Mouse (Mus musculus) spleen, embryonic (tissue): ENCODE measurements around the gene Adgrv1.
"Not testable (repeated sequence)": the region's sequence is repeated elsewhere in the genome, so short reads cannot be mapped to it uniquely, and the experiment has no call there.

Experiments
- CTCF ChIA-PET: fragments of 350-600 bp; sonication (Branson Sonifier 250); formaldehyde crosslinking; loops from one replicate; lab custom pipeline; 2022; lab: Charles Lee

The Adgrv1 gene

GRCm38 (mm10) chr13:81632720-81633415, at the start of gene Adgrv1:
Gene Adgrv1 (minus strand): TSS chr13:81633154.
- CTCF ChIA-PET: no interaction called here

DNA sequence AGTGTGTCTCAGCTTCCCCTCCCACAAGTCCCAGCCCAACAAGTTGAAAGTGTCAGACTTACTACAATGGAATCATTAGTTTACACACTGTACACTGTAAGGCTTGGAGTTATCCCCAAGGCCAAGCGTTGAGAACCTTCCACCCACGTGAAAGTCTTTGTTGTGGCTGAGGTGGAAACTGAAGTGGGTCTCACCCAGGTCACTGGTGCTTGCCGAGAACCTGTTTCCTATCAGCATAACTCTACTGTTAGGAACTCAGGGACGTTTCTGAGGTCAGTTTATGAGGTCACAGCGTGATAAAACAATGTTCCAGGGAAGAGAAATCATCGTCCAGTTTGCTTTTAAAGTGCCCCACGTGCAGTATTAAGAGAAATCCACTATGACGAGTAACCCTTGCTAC, 42.4 kb upstream of the Adgrv1 start:
- CTCF ChIA-PET: interaction anchor here (1.2 kb wide), 1 partner anchor 11 kb away, joined by 3 read pairs; no protein-coding TSS in a partner anchor

DNA sequence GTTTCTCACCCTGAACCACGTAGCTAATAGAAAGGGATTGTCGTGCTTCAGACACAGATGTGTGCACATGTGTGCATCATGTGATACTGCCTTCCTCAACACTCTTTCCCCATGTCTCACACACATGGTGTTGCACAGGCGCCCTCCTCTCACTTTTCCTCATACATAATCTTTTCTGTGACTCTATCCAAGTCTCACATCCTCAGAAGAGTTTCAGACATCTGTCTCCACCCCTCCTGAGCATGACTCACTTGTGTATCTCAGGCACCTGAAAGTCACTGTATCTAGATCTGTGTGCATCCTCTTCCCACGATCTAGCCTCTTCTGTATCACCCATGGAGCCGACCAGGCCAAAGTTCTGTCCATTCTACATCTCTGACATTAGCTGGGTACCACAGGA, 34.8 kb upstream of the Adgrv1 start:
- CTCF ChIA-PET: no interaction called here

- CTCF ChIA-PET: interaction anchor here (0.6 kb wide), 1 partner anchor 11 kb away, joined by 6 read pairs; no protein-coding TSS in a partner anchor
Measured at GRCm38 (mm10) chr13:81664331-81664698, 31.4 kb upstream of the Adgrv1 start.

- CTCF ChIA-PET: interaction anchor here (0.6 kb wide), 1 partner anchor 11 kb away, joined by 6 read pairs; no protein-coding TSS in a partner anchor
Measured at GRCm38 (mm10) chr13:81663566-81664330, 30.8 kb upstream of the Adgrv1 start.

DNA sequence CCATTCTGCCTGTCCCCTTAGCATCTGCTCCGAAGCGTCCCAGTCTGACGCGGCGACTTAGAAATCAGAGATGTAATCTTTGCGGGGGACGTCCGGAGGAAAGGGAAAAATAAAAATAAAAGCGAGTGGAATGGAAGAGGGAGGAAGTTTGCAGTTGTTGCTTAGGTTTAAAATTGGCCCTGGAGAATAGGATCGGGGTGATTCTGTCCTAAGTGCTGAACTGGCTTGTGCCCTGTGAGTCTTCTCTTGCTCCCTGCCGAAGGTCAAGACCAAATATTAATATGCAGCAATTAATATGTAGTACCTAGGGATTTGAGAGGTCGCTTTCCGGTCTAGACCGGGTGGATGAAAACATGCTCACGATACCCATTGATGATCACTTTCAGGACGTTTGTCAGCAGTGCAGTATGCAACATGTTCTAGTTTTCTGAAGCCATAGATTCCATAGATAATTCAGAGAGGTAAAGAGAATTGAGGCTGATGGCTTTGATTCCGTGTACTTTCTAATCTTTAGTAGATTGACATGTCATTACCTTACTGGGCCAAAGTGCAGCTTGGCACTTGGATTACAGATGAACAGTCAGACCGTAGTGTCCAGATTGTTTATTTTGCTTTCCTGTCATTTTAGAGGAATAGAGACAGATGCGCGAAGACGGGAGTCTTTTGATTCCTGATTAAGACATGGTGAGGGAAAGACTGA, 25.2 kb upstream of the Adgrv1 start:
- CTCF ChIA-PET: no interaction called here

GRCm38 (mm10) chr13:81657351-81658052, 24.5 kb upstream of the Adgrv1 start, which contains the start of gene Lysmd3:
Gene Lysmd3 (plus strand): TSS chr13:81657663.
- CTCF ChIA-PET: no interaction called here

GRCm38 (mm10) chr13:81657008-81657350, 24.0 kb upstream of the Adgrv1 start:
- CTCF ChIA-PET: no interaction called here

- CTCF ChIA-PET: no interaction called here
Measured at GRCm38 (mm10) chr13:81656091-81656850, 23.3 kb upstream of the Adgrv1 start.

DNA sequence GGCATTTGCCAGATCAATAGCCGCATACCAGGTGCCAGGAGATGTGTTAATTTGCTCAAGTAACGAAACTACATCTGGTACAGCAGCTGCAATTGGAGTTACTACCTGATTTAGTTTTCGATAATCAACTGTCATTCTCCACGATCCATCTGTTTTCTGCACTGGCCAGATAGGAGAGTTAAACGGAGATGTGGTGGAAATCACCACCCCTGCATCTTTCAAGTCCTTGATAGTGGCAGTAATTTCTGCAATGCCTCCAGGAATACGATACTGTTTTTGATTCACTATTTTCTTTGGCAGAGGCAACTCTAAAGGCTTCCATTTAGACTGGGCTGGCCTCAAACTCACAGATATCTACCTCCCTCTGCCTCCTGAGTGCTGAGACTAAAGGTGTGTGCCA, 17.4 kb upstream of the Adgrv1 start:
- CTCF ChIA-PET: not testable (repeated sequence)

GRCm38 (mm10) chr13:81646348-81646747, 13.4 kb upstream of the Adgrv1 start:
- CTCF ChIA-PET: no interaction called here

- CTCF ChIA-PET: no interaction called here
Measured at GRCm38 (mm10) chr13:81644047-81644565, 11.2 kb upstream of the Adgrv1 start.

DNA sequence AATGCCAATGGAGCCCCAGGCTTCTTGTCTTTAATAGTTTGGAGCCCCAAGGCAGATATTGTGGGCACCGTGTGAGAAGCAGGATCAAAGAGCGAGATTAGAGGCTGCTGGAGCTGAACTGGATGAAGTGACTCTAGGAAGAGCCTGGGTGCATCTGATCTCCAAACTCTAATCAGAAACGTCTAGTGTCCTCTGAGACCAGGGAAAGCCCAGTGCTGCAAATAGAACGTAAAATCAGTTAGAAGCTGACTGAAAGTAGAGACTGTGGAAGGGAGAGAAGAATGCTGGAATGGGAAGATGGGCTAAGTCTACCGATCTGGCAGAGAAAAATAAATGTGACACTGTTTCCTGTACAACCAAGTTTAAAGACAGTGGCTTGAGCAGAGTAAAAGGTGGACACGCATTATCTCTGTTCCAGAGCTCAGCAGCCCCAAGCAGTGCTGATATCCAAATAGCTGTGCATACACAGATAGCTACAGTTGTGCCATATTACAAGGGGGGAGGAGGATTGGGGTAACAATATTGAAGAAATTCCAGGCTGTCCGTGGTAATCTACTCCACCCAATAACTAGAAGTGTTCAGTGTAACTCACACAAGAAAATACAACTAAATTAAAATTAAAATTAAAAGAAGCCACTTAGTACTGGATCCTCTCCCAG, 9.7 kb upstream of the Adgrv1 start:
- CTCF ChIA-PET: interaction anchor here (0.8 kb wide), 1 partner anchor 122 kb away, joined by 3 read pairs; no protein-coding TSS in a partner anchor

DNA sequence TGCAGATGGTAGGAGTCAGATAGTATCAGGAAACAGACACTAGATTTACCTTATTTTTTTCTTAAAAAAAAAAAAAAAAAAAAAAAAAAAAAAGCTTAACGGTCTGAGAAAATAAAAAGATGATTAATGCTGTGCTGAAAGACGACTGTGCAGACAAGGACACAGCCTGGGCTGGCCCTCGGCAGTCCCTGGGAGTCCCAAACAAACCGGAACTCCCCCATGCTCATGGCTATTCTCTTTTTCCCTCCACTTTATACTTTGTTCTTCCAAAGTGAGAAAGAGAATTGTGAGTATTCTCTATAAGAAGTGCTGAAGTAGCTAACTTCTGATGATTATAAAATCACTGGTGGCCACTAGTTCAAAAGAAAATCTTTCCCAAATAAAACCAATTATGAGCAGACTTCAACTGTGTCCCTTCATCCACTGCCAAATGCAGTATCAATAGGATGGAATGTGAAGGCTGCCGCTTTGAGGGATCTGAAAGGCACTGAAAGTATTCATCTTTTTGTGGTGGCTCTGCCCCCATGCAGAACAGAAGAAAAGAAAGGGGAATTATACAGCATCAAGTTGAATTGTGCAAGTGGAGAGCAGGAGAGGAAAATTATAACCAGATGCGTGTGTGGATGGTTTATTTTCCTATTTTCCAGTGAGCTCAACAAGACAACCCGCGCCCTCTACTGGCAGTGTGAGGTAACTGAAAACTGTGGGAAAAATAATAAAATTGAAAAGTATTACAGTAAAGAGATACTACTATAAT, 8.5 kb upstream of the Adgrv1 start:
- CTCF ChIA-PET: interaction anchor here (0.6 to 1.0 kb wide), 3 partner anchors 11 to 123 kb away, joined by 3 read pairs; no protein-coding TSS in a partner anchor

DNA sequence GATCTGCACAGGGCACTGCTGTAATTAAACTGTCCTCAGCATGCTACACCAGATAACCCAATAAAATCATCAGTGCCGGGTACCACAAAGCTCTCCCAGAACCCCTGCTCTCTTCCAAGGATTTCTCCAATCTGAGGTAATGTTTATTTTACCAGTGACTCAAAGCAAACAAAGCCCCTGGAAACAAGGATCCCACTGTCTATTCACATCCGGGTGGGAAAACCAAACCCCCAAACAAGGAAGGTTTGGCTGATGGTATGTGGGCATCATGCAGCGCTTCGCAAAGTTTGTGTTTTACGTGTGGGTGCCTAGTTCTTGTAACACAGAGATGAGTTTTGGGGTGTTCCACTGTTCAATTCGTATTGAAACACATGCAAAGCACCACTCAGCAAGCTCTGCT, 7.9 kb upstream of the Adgrv1 start:
- CTCF ChIA-PET: interaction anchor here (0.6 to 1.0 kb wide), 2 partner anchors 12 kb away, joined by 3 read pairs; no protein-coding TSS in a partner anchor

- CTCF ChIA-PET: no interaction called here
Measured at GRCm38 (mm10) chr13:81639624-81640023, 6.7 kb upstream of the Adgrv1 start.

- CTCF ChIA-PET: no interaction called here
Measured at GRCm38 (mm10) chr13:81630566-81630965, 2.4 kb downstream of the Adgrv1 start.

DNA sequence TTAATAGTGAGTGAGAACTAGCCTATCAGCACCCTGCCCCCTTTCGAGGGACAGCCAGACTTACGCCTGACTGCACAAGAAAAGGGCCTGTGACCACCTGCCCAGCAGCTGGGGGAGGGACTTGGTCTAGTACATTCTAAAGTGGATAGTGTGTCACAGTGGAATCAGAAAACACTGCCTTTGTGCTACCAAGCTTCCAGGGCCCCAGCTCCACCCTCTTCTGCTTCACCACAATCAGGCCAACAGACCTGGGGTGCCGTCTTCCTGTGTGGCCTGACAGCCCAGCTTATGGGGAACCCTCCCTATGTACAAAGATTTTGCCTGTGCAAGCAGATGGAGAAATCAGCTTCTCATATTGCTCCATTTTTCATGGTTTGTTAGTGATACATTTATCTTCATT, 3.6 kb downstream of the Adgrv1 start:
- CTCF ChIA-PET: interaction anchor here (0.5 kb wide), 1 partner anchor 12 kb away, joined by 3 read pairs; no protein-coding TSS in a partner anchor

DNA sequence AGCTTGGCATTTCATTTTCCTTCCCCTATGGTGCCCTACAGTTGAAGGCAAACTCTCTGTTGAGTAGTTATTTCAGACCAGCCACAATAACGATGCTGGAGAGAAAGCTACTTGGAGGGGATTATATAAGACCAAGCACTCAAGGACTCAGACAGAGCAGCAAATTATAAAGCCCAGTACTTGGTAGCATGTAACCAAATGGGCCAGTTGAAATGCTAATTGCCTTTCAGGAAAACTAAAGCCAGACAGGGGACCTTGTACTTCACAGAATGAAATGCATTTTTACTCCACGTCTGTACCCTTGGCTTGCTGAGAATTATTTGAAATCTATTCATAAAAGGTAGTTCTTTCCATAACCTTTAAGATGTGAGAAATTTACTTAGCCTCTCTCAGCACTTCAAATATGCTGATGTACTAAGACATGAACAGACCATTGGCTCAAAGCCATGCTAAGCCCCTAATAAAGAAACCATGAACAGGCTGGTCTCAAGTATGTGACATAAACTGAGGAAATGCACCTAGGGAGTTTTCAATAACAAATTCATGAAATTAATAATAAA, 4.2 kb downstream of the Adgrv1 start:
- CTCF ChIA-PET: interaction anchor here (0.5 kb wide), 1 partner anchor 13 kb away, joined by 3 read pairs; no protein-coding TSS in a partner anchor
